Mouse (Mus musculus): ENCODE measurements at regions not wholly inside any gene's neighbourhood (a gene's known extent, or its start where the extent isn't known, plus 50 kb on each side); places are given as distances from the start of the nearest gene placed in this dataset.

DNA sequence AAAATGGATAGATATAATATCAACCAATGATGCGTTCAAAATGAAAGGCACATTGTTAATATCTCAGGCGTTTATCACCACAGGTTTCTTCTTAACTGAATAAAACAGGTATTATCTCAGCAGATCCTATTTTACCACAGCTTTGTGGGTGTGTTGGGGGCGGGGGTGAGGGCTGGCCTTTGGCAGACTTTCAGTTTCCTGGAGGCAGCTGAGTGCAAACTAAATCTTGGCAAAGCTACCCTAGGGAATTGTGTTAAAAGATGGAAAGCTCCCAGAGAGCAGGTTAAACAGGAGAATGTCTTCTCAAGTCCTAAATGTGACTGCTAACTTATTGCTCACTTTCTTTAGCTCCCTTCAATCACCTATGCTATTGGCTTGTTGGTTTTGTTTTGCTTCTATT, 223.8 kb downstream of the Kdm4c start:
- DNase-seq (ENCODE audit: low read depth, low spot score): no peak

DNA sequence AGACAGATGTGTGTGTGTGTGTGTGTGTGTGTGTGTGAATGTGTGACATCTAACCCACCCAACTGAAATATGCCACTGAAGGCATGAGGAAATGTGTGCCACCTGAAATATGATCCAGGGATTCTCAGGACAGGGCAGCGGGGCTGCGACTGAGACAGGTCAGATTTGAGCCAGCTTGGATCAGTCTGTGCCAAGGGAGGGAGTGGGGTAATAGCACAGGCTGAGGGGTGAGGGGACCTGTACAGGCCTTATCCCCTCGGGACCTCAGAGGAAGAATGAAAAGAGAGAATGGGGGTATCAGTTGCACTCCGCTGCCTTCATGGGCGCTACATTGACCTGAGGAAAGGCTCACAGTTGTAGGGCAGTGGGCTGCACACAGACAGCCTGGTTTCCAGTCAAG, 270.2 kb downstream of the Kdm4c start:
- no peak for DNase-seq (ENCODE audit: low read depth, low spot score)

DNA sequence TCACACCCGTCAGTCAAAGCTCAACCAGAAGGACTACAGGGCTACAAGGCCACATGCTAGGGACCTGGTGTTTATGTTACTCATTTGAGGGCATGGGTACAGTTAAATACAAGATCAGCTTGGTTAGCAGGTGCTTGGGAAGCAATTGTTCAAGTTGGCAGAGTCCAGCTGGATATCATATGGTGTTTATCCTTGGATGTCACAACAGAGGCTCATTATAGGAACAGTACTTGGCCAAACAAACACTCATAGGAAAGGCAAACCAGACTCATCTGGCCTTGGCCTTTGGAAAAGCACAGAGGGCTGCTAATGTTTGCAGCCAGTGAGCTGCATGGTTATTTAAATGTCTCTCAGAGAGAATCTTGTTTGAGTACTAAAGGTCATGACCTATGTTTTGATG, 311.6 kb downstream of the Kdm4c start:
- DNase-seq (ENCODE audit: low read depth, low spot score): no peak

DNA sequence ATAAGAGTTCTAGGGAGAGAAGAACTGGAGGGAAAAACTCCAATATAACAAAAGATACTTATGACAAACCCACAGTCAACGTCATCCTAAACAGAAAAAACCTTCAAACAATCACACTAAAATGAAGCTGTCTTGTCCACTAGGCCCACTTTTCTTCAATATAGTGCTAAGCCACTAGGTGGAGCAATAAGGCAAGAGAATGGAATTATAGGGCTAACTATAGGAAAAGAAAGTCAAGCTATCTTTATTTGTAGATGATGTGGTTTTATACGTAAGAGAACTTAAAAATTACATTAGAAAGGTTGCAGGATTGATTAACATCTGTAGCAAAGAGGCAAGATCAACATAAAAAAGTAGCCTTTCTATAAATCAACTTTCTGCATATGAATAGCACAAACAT, 321.3 kb downstream of the Kdm4c start:
- DNase-seq (ENCODE audit: low read depth, low spot score): peak; percentile 23

DNA sequence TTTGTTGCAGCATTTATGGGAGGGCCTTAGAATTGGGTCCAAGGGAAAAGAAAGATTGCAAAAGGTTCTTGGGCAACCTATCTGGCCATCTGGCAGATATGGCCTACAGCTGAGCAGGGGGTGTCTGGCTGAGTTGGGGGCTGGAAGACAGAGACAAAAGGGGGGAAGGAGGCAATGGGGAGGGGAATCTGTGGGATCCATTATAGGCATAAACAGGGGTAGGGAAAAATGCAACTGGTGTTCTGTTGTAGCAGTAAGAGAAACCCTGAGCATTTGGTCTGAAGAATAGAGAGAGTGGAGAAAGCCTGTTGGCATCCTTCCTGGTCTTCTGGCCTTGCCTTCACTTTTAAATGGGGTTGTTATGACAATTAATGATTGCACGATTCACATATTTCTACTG, 344.1 kb downstream of the Kdm4c start:
- no peak for DNase-seq (ENCODE audit: low read depth, low spot score)

DNA sequence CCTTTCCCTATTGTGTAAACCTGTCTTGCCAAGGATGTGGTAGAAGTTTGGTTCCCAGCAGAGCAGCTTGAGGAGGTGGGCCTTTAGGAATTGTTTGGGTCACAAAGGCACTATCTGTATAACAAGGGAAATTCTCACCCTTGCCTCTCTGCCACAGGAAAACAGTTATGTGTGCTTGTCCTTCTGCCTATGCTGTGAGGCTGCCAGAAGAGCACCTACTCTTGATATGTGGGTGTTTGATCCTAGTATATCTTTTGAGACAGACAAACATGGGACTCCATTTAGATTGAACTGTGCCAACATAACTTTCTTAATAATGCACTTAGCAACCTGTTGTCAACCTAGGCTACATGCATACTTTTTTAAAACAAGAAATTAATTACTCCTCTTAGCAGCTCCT, 344.8 kb downstream of the Kdm4c start:
- DNase-seq (ENCODE audit: low read depth, low spot score): no peak

DNA sequence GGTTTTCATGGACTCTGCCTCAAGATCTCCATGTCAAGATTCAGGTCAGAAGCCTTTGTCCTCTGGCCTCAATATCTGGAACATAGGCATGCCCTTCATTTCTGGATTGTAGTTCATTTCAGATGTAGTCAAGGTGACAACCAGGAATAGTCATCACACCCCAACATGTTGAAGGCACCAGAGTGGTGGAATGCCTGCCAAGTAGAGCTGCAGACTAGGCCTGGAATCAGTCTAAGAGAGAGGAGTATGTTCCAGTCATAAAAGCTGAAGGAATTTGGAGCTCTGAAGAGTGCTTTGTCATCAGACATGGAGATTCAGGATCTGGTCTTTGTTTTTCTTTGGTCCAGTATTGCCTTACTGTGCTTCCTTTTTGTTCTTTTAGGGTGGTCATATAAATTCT, 346.5 kb downstream of the Kdm4c start:
- DNase-seq (ENCODE audit: low read depth, low spot score): no peak

DNA sequence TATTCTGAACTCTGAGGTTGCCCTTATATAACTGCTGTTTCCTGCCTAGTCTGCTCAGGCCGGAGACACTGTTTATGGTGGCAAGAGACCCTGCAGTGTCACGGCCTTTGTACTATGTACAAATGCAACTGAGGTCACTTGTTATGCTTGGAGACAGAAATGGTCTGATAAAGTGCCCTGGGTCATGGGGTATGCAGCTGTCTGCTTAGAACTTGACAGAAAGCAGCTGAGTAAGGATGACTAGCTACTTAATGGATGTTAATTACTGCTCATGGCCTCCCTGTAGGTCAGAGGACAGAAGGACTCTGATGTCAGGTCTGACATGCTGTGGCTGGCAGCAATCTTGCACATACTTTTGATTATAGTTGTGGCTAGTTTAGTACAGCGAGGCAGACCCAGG, 370.7 kb downstream of the Kdm4c start:
- peak; percentile 22 for DNase-seq (ENCODE audit: low read depth, low spot score)

Data from embryo, embryonic 11.5 days (tissue).